Mouse (Mus musculus) forebrain, embryonic 16.5 days (tissue): Measurements from ENCODE around the gene S100a5. TPM values are rescaled to one million over a fixed set of nuclear protein-coding genes. Genes with fewer than 3 reads are reported as not detected.

ENCODE experiments used
- ATAC-seq: fragments of 200-750 bp; cut with Nextera tagmentation; 2 replicates; pipeline ENCODE4 v1.8.0; 2017; ENCODE audit warnings: mild to moderate bottlenecking, moderate library complexity
- H3K27ac ChIP-seq: fragments of 300-500 bp; sonication (generic); 2 replicates; pipeline ENCODE4 v1.5.1; 2014; ENCODE audit warnings: low read length, control low read depth
- H3K27me3 ChIP-seq: fragments of 300-500 bp; sonication (generic); replicated peaks from 2 replicates; pipeline ENCODE4 v1.6.1; 2014; ENCODE audit warnings: low read length; ENCODE audit not compliant: control insufficient read depth, insufficient read depth
- H3K36me3 ChIP-seq: fragments of 300-500 bp; sonication (generic); 2 replicates; pipeline ENCODE4 v1.6.1; 2014; ENCODE audit not compliant: control insufficient read depth, insufficient read depth
- H3K4me1 ChIP-seq: fragments of 300-500 bp; sonication (generic); replicated peaks from 2 replicates; pipeline ENCODE4 v1.6.1; 2014; ENCODE audit warnings: low read length; ENCODE audit not compliant: control insufficient read depth, insufficient read depth
- H3K4me2 ChIP-seq: fragments of 300-500 bp; sonication (generic); 2 replicates; pipeline ENCODE4 v1.6.1; 2014; ENCODE audit warnings: mild to moderate bottlenecking, low read length, control low read depth
- H3K4me3 ChIP-seq: fragments of 300-500 bp; sonication (generic); replicated peaks from 2 replicates; pipeline ENCODE4 v1.5.1; 2014; ENCODE audit warnings: mild to moderate bottlenecking, low read length, control low read depth
- H3K9ac ChIP-seq: fragments of 300-500 bp; sonication (generic); replicated peaks from 2 replicates; pipeline ENCODE4 v1.6.1; 2014; ENCODE audit warnings: low read depth, low read length, control low read depth
- H3K9me3 ChIP-seq: fragments of 300-500 bp; sonication (generic); 2 replicates; pipeline ENCODE4 v1.6.1; 2016; ENCODE audit warnings: low read length; ENCODE audit not compliant: control insufficient read depth
- WGBS: fragments of 180-500 bp; shearing (Covaris S2); extraction: QIAGEN DNeasy Blood & Tissue Kit; methylation state at CpG from one replicate; pipeline ENCODE4 v1.1.7; 2014; 5-methylcytosine and 5-hydroxymethylcytosine counted together
- polyA plus RNA-seq: library from polyadenylated mRNA; unstranded; fragments of >200 nt; fragmentation: Nextera tagmentation; extraction: Ambion mirVana; gene quantifications from 2 replicates; pipeline ENCODE4 v1.2.1, GENCODE M21; 2015

Gene S100a5
- polyA plus RNA-seq, 1 experiment from 2014 or later, result not detected

DNA sequence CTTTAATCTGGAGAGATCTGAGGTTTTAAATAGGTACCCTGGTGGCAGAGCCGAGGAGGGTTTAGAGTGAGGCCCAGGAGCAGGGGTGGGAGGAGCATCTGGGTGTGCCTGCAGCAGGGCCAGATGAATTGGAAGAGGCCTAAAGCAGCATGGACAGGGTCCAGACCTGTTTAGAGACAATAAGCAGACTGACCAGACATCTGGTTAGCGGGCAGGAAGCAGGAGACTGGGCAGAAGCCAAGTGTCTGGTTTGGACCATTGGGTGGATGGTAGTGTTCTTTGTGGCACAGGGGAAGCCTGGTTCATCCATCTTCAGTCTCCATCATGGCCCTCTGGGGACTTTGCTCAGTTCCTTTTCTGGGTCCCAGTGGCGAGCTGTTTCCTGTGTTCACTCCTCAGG lies 24.4 kb upstream of the S100a5 start:
- Histone ChIP-seq H3K4me2 (no peak overlapping the region), H3K4me1 (no peaks in the 10 kb centered on the region), H3K36me3 (no peaks in the 10 kb centered on the region), H3K27me3 (no peaks in the 10 kb centered on the region), H3K9ac (no peak overlapping the region), H3K9me3 (no peaks in the 10 kb centered on the region), H3K27ac (no peak overlapping the region), H3K4me3 (no peak overlapping the region)
- WGBS, result 51% methylated on average over 3 of the region's 3 CpGs
- ATAC-seq, result no peak

DNA sequence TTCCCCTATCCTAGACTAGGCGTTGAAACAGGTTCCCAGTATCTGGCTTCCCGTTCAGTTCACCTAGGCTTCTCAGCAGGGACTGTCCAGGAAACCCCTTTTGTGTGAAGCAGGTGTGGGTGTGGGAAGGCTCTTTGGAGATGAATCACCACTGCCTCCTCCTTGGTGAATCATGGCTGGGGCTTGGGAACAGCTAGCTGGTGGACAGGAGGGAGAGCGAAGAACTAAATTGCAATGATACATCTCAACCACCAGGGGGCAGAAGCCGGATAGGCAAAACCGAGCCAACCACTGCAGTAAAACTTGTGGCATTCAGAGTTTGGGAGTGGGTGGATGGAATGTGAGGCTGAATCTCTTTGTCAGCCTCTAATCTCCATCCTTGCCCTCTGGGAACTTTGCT lies 22.7 kb upstream of the S100a5 start:
- 35% methylated on average over 5 of the region's 5 CpGs for WGBS
- no peaks in the 10 kb centered on the region for H3K27me3 ChIP-seq
- ATAC-seq, result peak; percentile 59; the same call in 1 of the 2 replicates

DNA sequence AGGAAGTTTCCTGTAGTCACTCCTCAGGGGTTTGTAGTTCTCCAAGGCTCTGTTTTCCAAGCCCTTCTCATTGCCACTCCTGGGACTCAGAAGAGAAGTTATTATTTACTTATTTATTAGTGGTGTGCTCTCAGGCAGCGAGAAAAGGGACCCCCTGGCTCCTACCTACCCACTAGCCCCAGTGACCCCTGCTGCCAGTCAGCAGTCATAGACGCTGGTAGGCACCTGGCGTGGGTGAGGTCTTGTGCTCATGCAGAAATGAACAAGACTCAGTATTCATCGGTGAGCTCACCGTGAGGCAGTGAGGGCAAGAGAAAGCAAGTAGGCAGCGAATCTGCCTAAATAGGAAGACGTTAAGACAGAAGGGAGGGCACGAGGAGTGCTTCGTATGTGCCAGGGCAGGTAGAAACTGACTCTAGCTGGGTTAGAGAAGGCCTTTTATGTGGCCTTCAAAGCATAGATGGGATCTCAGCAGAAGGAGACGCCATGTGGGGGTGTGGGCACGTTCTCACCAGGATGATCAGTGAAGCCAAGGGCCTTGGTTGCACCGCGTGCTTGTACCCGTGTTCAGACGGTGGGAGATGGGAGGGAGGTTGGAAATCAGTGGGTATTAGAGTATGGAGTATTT lies 22.2 kb upstream of the S100a5 start:
- Histone ChIP-seq H3K4me1 (no peaks in the 10 kb centered on the region), H3K36me3 (no peaks in the 10 kb centered on the region), H3K4me3 (no peak overlapping the region), H3K27ac (no peak overlapping the region), H3K9me3 (no peaks in the 10 kb centered on the region), H3K27me3 (no peaks in the 10 kb centered on the region), H3K4me2 (no peak overlapping the region), H3K9ac (no peak overlapping the region)
- WGBS, result 84% methylated on average over 15 of the region's 15 CpGs
- ATAC-seq, result no peak

More for the DNA sequence above, 22.7 kb upstream of the S100a5 start:
- Histone ChIP-seq H3K9ac (no peak overlapping the region), H3K36me3 (no peaks in the 10 kb centered on the region), H3K4me3 (no peak overlapping the region), H3K9me3 (no peaks in the 10 kb centered on the region), H3K27ac (no peak overlapping the region), H3K4me2 (no peak overlapping the region), H3K4me1 (no peaks in the 10 kb centered on the region)

DNA sequence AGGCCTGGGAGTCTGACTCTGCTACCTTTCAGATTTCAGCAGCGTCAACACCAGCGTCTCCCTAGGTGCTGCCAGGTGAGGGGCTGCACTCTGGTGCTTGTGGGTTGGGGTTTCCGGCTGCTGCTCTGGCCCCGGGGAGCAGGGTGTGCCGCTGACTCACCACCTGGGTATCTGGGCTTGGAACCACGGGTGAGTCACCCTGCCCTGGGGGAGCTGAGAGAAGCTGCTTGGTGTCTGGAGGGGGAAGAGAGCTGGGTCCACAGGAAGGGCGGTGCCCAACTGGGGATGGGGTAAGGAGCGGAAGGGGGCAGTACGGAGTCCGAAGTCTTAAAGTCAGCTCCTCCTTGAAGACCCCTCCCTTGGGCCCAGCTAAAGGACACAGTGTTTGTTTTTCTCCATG lies 21.4 kb upstream of the S100a5 start:
- no peaks in the 10 kb centered on the region for H3K4me1 ChIP-seq
- no peak for ATAC-seq
- H3K9me3 ChIP-seq, result no peaks in the 10 kb centered on the region
- H3K4me2 ChIP-seq, result no peak overlapping the region
- no peaks in the 10 kb centered on the region for H3K27me3 ChIP-seq
- H3K9ac ChIP-seq, result no peak overlapping the region
- H3K36me3 ChIP-seq, result no peaks in the 10 kb centered on the region
- 75% methylated on average over 10 of the region's 10 CpGs for WGBS
- no peak overlapping the region for H3K4me3 ChIP-seq
- H3K27ac ChIP-seq, result no peak overlapping the region

DNA sequence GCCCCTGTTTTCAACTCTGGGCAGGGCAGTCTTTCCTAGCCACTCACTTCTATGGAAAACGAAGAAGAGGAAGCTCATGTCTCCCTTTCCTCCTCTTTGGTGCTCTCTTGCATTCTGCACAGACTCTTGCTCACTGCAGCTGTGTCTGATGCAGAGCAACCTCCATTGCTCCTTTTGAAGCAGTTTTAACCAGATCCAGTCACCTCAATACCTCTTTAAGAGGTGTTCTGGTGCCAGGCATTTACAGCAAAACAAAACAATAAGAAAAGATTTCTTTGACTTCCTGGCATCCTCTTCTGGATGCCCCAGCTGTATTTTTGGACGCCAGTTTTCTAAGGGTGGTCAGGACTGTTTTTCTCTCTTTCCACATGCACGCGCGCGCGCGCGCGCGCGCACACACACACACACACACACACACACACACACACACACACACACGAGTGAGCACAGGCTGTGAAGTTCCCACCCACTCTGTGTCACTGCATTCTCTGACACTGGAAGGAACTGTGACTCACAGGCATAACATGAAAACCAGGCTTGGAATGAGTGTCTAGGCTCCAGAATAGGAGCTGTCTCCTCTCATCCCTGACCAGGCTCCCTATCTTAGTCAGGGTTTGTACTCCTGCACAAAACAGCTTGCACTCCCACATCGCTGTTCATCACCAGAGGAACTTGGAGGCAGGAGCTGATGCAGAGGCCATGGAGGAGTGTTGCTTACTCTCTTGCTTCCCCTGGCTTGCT lies 20.8 kb upstream of the S100a5 start:
- Histone ChIP-seq H3K4me3 (no peak overlapping the region), H3K9me3 (no peaks in the 10 kb centered on the region), H3K4me2 (no peak overlapping the region), H3K9ac (no peak overlapping the region), H3K4me1 (no peaks in the 10 kb centered on the region), H3K27me3 (no peaks in the 10 kb centered on the region), H3K36me3 (no peaks in the 10 kb centered on the region), H3K27ac (no peak overlapping the region)
- 85% methylated on average over 13 of the region's 14 CpGs for WGBS
- no peak for ATAC-seq

DNA sequence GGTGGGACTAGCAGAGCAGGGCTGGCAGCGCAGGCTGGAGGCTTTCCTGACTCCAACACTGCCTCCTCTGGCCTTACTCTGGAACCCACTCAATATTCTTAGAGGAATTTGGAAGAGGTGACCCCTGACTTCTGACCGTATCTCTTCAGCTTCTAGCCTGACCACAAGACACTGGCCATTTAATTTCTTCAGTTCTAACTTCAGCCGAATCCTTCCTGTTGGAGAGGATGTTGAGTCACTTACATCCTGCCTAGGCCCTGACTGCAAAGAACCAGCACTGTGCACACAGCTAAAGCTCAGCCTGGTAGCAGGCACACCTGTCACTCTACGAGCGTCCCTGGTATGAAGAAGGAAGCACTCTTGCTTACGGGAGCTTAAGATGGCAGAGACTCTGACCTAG lies 18.9 kb upstream of the S100a5 start:
- Histone ChIP-seq H3K4me1 (no peaks in the 10 kb centered on the region), H3K9ac (no peak overlapping the region), H3K27ac (no peak overlapping the region), H3K4me3 (no peak overlapping the region), H3K27me3 (no peaks in the 10 kb centered on the region), H3K9me3 (no peaks in the 10 kb centered on the region), H3K36me3 (no peaks in the 10 kb centered on the region), H3K4me2 (no peak overlapping the region)
- WGBS, result 90% methylated on average over 6 of the region's 6 CpGs
- no peak for ATAC-seq

DNA sequence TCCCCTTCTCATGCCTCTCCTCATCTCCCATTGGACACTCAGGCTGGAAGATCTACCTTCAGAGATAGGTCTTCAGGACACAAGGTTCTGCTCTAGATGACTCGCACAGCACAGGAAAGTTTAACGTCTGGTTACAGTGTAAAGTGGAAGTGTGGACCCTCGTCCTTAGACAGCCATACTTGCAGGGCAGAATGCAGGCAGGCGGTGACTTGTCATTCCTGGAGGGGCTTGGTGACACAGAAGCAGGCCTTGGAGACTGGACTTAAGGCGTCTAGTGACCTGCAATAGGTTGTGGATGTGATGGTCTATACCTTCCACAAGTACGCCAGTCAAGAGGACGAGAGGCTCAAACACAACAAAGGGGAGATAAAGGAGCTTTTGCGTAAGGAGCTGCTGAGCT lies 18.4 kb upstream of the S100a5 start, which contains the start of gene S100a2:
Gene S100a2, plus strand, starts transcription at position 301 of the 400 bp plus-strand sequence.
- Histone ChIP-seq H3K4me3 (no peak within 1 kb of the TSS), H3K4me1 (no peaks in the 10 kb centered on the region), H3K36me3 (no peaks in the 10 kb centered on the region), H3K4me2 (no peak within 1 kb of the TSS), H3K9me3 (no peaks in the 10 kb centered on the region), H3K9ac (no peak within 1 kb of the TSS), H3K27me3 (no peaks in the 10 kb centered on the region), H3K27ac (no peak within 1 kb of the TSS)
- 77% methylated on average over 8 of the region's 8 CpGs for WGBS
- no peak for ATAC-seq

DNA sequence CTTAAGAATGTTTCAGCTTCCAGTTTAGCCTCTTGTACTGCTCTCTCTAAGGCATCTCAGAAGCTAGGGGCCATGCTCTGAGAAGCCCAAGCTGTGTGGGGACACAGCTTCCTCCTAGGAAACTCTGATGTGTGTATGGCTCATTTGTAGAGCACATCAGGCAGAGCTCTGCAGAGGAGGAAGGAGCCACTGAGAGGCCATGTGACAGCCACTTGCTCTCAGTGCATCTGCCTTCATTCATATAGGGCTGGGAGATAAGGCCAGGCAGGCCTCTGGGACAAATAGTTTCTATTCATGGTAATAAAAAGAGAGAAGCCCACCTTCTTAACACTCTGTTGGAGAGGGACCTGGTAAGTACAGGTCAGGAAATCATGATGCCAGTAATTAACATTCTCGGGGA lies 13.9 kb upstream of the S100a5 start:
- WGBS, result 79% methylated on average over 1 of the region's 1 CpGs
- no peak for ATAC-seq

DNA sequence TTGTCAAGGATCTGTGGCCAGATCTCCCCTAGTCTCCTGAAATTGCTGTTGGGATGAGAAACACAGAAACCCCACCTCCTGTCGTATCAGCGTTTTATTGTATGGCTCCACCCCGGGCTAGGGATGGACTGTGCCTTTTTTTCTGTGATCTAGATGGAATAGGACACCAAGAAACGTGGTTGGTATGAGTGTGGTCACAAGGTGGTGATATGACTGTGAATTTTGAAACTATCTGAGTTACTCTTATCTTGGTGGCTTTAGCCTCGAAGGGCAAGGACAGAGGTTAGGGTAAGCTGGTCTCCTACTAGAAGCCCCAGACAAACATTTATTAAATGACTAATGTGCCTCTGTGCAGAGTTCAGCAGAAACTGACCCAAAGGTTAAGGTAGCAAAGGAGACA lies 12.8 kb upstream of the S100a5 start:
- Histone ChIP-seq H3K4me3 (no peak overlapping the region), H3K36me3 (no peaks in the 10 kb centered on the region), H3K27ac (no peak overlapping the region), H3K27me3 (no peaks in the 10 kb centered on the region), H3K4me2 (no peak overlapping the region), H3K9me3 (no peaks in the 10 kb centered on the region), H3K4me1 (no peaks in the 10 kb centered on the region), H3K9ac (no peak overlapping the region)
- 82% methylated on average over 5 of the region's 5 CpGs for WGBS
- no peak for ATAC-seq

More for the DNA sequence above, 13.9 kb upstream of the S100a5 start:
- Histone ChIP-seq H3K4me2 (no peak overlapping the region), H3K9me3 (no peaks in the 10 kb centered on the region), H3K27me3 (no peaks in the 10 kb centered on the region), H3K9ac (no peak overlapping the region), H3K36me3 (no peaks in the 10 kb centered on the region), H3K27ac (no peak overlapping the region), H3K4me1 (no peaks in the 10 kb centered on the region), H3K4me3 (no peak overlapping the region)
